Mouse (Mus musculus) left cerebral cortex, postnatal 14 days (tissue): ENCODE results near the gene Cdyl2. TPM values are rescaled to one million over a fixed set of nuclear protein-coding genes. Genes with fewer than 3 reads are reported as not detected.
A peak's percentile ranks its signal among the peaks of the same experiment; 100 is the strongest.

Experiments
- DNase-seq, 2 experiments: peaks; one replicate each; pipeline ENCODE4 v3.0.0; 2021 to 2022; ENCODE audit warnings: low spot score in 2 of 2, mixed read lengths in 1 of 2
- intact Hi-C: fragments of 180-260 bp; cut with DNase I; formaldehyde crosslinking; loops from one replicate; pipeline ENCODE4 v1.15.1; 2025
- long read RNA-seq, 2 experiments: library from polyadenylated mRNA; stranded (forward); transcript quantifications; one replicate each; pipeline ENCODE4 v2.0.0; 2021
- total RNA-seq, 2 experiments: library from RNA; stranded (reverse); gene quantifications; 2 replicates each; pipeline ENCODE4 v1.2.3; 2021

Gene Cdyl2
- 10 to 100 TPM; 18.9 to 20.8 TPM for total RNA-seq
- long read RNA-seq, experiment 1, transcript Cdyl2-201 (7 exons, 2,411 nt) = major isoform, 10 of 13 reads
- long read RNA-seq, experiment 1, partial matches to known transcripts = 3 of 13 reads
- long read RNA-seq, experiment 1, other reads (novel, unspliced or antisense) = 0 of 13 reads
- long read RNA-seq, experiment 2, transcript Cdyl2-201 (7 exons, 2,411 nt) = major isoform, 10 of 14 reads
- long read RNA-seq, experiment 2, partial matches to known transcripts = 2 of 14 reads
- long read RNA-seq, experiment 2, other reads (novel, unspliced or antisense) = 2 of 14 reads

- intact Hi-C loops = no loop called here
- peak; percentile 82 to 93 for DNase-seq
These were observed at the start of gene Cdyl2 for GRCm38 (mm10) chr8:116732684-116733647. Gene Cdyl2 (minus strand): TSS chr8:116732991.

GRCm38 (mm10) chr8:116780594-116780993 is 47.8 kb upstream of the Cdyl2 start:
- intact Hi-C loops = no loop called here
- no peak for DNase-seq

GRCm38 (mm10) chr8:116774220-116774619 is 41.4 kb upstream of the Cdyl2 start:
- no peak for DNase-seq
- intact Hi-C loops = no loop called here

GRCm38 (mm10) chr8:116772727-116773126 is 39.9 kb upstream of the Cdyl2 start:
- no peak for DNase-seq
- intact Hi-C loops = no loop called here

GRCm38 (mm10) chr8:116771797-116772343 is 39.1 kb upstream of the Cdyl2 start:
- intact Hi-C loops = no loop called here
- no peak for DNase-seq

GRCm38 (mm10) chr8:116770756-116771155 is 38.0 kb upstream of the Cdyl2 start:
- no peak for DNase-seq
- intact Hi-C loops = no loop called here

- intact Hi-C loops = loop anchor here (10.0 kb wide), 1 partner anchor 271 kb away; no protein-coding TSS in a partner anchor
- DNase-seq = no peak
These were observed 23.4 kb upstream of the Cdyl2 start for GRCm38 (mm10) chr8:116756174-116756573.

GRCm38 (mm10) chr8:116755557-116755956 is 22.8 kb upstream of the Cdyl2 start:
- intact Hi-C loops = loop anchor here (10.0 kb wide), 1 partner anchor 271 kb away; no protein-coding TSS in a partner anchor
- no peak for DNase-seq

GRCm38 (mm10) chr8:116740726-116741125 is 7.9 kb upstream of the Cdyl2 start:
- intact Hi-C loops = no loop called here
- no peak for DNase-seq

GRCm38 (mm10) chr8:116735306-116735705 is 2.5 kb upstream of the Cdyl2 start:
- peak; percentile 21 to 47 for DNase-seq
- intact Hi-C loops = no loop called here

GRCm38 (mm10) chr8:116734176-116734575 is 1.4 kb upstream of the Cdyl2 start:
- no peak for DNase-seq
- intact Hi-C loops = no loop called here

GRCm38 (mm10) chr8:116733648-116734014 is 840 bp upstream of the Cdyl2 start:
- intact Hi-C loops = no loop called here
- DNase-seq = no peak

GRCm38 (mm10) chr8:116731976-116732683 is 661 bp downstream of the Cdyl2 start:
- intact Hi-C loops = no loop called here
- DNase-seq = peak; percentile 25 to 39

GRCm38 (mm10) chr8:116721451-116721850 is 11.3 kb downstream of the Cdyl2 start:
- intact Hi-C loops = no loop called here
- no peak for DNase-seq

GRCm38 (mm10) chr8:116707496-116707895 is 25.3 kb downstream of the Cdyl2 start:
- no peak for DNase-seq
- intact Hi-C loops = no loop called here

GRCm38 (mm10) chr8:116702501-116702900 is 30.3 kb downstream of the Cdyl2 start:
- DNase-seq = no peak

GRCm38 (mm10) chr8:116692931-116693330 is 39.9 kb downstream of the Cdyl2 start:
- intact Hi-C loops = no loop called here
- no peak for DNase-seq

More at GRCm38 (mm10) chr8:116702501-116702900, 30.3 kb downstream of the Cdyl2 start:
- intact Hi-C loops = no loop called here

- intact Hi-C loops = no loop called here
- DNase-seq = no peak
These were observed 43.0 kb downstream of the Cdyl2 start for GRCm38 (mm10) chr8:116689741-116690140.

GRCm38 (mm10) chr8:116676174-116676573 is 56.6 kb downstream of the Cdyl2 start:
- intact Hi-C loops = no loop called here
- no peak for DNase-seq
